Mouse (Mus musculus) ES-Bruce4 (cell line): ENCODE data around the gene 4930522H14Rik.

Experiments used
- CTCF ChIP-seq: IDR thresholded peaks from one replicate; pipeline ENCODE4 v1.8.1; 2011; ENCODE audit warnings: low read depth, low read length
- POLR2A ChIP-seq: IDR thresholded peaks from one replicate; pipeline ENCODE4 v1.8.1; 2011; ENCODE audit warnings: low read length; ENCODE audit not compliant: insufficient read depth

DNA sequence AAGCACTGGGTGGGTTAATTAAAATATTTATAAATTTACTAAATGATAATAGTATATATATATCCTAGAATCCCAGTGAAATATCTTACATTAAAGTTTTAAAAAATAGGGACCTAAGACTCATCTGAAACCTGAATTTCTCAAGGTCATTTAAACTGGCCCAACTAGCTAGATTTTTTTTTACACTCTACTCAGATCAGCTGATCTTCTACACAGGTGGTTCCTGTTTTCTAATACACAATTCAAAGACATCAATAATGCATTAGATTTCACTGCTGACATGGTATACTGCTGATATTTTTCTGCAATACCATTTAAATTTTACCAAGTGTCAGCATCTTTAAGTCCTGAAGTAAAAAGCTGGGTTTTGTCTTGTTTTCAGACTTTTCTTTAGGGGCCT, 67.2 kb downstream of the 4930522H14Rik start:
- no peak for TF ChIP-seq CTCF
- TF ChIP-seq POLR2A = no peak
